Mouse (Mus musculus) cerebellum, adult 9-10 months (tissue): ENCODE results near the gene Crebl2.

Experiments
- DNase-seq: peaks from one replicate; pipeline ENCODE4 v3.0.0; 2022

Crebl2 gene

GRCm38 (mm10) chr6:134876795-134877194 lies 46.8 kb downstream of the Crebl2 start:
- DNase-seq = no peak

- no peak for DNase-seq
These were observed 47.3 kb downstream of the Crebl2 start for GRCm38 (mm10) chr6:134877276-134877675.

GRCm38 (mm10) chr6:134877892-134878291 lies 47.9 kb downstream of the Crebl2 start:
- peak; percentile 85 for DNase-seq

DNA sequence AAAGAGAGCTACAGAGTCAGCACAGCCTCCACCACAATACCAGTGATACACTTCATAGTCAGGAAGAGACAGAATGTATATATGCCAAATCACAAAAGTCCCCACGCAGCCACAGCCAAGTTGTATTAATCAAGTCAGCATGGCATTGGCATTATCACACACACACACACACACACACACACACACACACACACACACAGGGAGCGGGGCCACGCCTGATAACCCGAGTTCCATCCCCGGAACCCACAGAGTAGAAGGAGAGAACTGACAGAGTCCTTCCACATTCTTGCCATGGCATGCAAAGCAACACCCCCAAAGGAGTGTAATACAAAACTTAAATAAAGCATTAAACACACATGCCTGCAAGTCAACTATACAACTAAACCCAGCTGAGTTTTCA lies 49.6 kb downstream of the Crebl2 start:
- DNase-seq = no peak

DNA sequence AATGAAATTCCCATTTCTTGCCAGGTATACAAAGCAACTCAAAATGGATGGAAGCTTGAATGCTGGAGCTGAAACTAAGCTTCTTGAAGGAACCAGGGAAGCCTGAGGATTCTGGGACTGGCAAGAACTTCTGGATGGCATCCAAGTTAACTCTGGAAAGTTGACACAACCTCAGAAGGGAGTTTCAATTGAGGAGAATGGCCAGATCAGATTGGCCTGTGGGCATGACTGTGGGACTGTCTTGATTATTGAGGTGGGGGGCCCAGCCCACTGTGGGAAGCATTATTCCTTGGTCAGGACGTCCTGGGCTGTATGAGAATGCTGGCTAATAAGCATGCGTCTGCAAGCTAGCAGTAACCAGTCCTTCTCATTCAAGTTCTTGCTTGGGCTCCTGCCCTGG lies 50.1 kb downstream of the Crebl2 start:
- no peak for DNase-seq

DNA sequence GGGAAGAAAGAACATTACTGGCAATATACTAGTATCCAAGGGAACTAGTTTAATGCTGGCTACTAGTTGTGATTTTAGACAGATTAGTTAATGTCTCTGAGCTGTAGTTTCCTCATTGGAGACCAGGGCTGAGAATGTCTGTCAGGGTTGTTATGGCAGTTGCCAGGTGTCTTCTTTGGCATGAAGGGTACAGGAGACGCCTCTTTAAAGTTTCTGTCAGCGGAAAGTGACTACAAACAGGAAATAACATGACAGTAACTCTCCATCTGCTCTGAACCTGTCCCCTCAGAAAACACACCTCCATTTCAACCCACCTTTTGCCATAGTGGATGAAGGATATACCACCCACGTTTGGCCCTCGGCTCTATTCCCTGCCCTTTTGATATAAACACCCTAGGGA lies 53.7 kb downstream of the Crebl2 start:
- no peak for DNase-seq

- DNase-seq = no peak
These were observed 55.6 kb downstream of the Crebl2 start for GRCm38 (mm10) chr6:134885515-134885914.

- no peak for DNase-seq
These were observed 56.5 kb downstream of the Crebl2 start for GRCm38 (mm10) chr6:134886475-134886874.

DNA sequence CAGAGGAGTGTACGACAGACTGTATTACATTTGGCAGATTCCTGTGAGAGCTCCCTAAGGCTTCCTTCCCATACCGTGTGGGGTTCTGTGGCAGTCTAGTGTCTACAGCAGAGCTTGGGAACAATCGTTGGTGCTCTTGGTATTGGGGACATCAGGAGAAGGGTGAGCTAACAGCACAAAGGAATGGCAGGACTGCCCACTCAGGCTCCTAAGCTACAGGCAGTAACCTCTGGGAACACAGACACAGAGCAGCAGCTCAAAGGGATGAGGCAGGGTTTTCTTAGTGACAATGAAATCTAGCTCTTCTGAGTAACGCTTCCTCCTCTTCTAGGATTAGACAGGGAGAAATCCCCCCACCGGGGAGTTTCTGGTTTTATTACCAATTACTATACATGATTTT lies 57.1 kb downstream of the Crebl2 start:
- peak; percentile 68 for DNase-seq

DNA sequence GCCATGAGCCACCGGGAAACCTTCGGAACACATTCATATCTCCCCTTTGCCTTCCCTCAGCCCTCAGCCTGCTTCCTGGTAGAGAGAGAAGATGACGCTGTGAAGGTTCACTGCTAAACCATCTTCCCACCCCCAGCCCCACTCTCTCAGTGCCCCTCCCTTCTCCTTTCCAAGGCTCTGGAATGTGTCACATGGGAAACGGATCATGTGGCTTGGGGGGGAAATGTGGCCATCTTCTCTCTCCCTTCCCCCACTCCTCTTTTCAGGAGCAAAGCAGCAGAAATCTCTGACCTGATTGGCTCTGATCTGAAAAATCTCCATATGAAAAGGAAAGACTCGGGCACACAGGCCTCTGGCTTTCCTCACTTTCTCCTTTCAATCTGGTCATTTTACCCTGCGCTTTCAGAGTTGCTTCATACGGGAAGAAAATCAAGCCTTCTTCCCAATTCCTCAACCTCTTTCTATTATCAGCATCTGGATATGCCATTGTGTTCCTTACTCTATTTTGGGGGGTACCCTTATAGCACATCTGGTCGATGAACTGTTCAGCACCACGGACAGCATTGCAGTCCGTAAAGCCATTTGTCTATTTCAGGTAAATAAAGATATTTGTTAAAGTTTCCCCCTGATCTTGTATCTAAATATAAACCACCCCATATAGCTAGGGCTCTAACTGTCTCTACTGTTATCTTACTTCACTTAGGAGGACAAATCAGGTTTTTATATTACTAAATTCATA lies 57.9 kb downstream of the Crebl2 start:
- DNase-seq = peak; percentile 95

DNA sequence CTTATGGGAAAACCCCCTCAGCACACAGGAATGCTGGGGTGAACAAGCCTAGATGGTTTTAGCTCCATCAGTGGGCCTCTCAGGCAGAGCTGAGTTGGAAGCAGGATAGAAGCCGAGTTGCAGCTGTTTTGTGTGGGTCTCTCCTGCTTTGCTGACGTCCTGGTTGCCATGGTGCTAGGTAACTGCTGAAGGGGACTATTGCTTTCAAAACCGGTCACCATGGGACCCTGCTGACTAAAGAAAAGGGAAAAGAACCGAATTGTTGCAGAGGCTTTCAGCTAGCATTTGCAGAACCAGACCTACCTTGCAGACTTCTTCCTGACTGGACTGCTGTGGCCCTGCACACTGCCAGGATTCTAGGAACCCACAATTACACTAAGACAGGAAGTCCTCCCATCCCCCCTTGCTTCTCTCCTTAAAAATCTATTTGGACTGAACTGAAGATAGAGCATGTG lies 58.6 kb downstream of the Crebl2 start:
- peak; percentile 59 for DNase-seq

DNA sequence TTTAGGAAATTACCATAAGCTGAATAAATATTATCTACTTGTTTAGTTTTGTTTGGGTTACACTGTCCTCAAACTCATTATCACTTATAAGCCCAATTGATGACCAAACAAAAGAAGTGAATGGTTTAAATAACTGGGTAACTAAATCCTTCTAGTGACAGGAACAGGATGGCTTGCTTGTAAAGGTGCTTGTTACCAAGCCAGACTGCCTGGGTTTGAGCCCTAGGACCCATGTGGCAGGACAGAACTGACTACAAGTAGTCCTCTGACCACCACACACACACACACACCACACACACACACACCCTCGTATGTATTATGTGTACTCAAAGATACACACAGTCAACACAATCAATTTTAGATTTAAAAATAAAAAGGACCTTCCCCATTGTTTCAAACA lies 59.8 kb downstream of the Crebl2 start:
- DNase-seq = peak; percentile 18

DNA sequence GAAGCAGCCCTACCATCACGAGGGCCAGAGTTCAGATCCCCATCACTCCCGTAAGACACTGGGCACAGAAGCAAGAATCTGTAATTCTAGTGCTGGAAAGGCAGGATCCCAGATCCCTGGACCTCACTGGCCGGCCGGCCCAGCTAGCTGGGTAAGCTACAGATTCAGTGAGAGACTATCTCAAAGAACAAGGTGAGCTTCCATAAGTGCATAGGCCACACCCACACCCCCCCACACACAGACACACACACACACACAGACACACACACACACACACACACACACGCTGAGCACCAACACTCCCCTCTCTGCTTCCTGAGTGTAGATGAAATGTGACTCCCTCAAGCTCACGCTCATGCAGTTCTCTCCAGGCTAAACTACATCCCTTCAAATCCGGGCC lies 60.5 kb downstream of the Crebl2 start:
- peak; percentile 17 for DNase-seq

DNA sequence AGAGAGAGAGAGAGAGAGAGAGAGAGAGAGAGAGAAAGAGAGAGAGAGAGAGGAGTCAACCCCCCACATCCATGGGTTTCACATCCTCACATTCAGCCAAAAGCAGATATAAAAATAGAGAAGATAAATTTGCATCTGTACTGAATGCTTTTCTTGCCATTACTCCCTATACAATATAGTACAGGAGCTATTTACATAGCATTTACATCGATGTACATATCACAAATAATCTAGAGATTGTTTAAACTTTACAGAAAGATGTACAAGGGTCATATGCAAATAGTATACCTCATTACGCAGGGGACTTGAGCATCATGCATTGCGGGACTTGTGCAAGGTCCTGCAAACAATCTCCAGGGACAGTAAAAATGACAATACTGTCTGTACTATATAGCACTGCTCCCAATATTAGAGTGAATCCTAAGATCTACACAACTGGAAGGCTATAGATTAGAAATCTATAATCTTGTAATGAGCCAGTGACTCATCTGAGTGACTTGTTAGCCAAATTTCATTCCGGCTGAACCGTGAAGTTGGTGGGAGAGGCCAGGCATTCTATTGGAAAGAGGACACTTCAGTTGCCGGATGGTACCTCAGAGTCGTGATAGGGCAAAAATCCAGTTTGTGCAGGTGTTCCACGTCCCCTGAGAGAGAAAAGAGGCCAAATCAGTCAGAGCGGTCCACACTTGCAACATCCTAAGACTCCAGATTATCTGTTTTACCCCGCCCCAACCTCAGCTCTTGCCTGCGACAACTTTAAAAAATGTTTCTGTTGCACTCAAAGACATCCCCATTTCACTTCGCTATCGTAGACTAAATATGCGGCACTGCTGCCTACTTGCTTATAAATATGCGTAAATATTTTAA lies 66.8 kb downstream of the Crebl2 start:
- peak; percentile 58 for DNase-seq

DNA sequence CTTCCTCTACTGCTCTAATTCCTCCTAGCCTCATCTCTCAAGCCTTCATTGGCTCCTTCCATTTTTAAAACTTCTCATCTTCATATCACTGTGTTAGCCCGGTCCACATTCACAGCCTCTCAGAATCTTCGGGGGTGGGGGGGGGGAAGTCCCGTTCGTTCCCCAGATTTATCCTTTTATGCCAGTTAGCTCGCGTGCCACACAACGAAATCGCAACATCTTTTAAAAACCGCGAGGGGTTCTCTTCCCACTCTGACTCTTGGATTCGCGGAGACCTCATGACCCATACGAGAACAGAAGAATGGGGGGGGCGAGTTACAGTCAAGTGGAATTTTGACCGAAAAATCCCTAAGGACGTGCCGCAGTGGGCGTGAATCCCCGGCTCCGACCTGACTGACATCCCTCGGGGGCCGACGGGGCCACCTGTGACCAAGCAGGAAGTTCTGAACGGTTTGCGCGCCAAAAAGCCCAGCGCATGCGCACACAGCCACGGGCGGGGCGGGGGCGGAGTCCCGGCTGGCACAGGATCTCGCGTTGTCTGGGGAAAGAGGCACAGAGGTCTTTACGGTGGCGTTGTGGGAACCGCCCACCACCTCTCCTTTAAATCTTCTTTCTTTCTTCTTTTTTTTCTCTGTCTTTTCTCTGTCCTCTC lies 67.6 kb downstream of the Crebl2 start:
- DNase-seq = peak; percentile 98

DNA sequence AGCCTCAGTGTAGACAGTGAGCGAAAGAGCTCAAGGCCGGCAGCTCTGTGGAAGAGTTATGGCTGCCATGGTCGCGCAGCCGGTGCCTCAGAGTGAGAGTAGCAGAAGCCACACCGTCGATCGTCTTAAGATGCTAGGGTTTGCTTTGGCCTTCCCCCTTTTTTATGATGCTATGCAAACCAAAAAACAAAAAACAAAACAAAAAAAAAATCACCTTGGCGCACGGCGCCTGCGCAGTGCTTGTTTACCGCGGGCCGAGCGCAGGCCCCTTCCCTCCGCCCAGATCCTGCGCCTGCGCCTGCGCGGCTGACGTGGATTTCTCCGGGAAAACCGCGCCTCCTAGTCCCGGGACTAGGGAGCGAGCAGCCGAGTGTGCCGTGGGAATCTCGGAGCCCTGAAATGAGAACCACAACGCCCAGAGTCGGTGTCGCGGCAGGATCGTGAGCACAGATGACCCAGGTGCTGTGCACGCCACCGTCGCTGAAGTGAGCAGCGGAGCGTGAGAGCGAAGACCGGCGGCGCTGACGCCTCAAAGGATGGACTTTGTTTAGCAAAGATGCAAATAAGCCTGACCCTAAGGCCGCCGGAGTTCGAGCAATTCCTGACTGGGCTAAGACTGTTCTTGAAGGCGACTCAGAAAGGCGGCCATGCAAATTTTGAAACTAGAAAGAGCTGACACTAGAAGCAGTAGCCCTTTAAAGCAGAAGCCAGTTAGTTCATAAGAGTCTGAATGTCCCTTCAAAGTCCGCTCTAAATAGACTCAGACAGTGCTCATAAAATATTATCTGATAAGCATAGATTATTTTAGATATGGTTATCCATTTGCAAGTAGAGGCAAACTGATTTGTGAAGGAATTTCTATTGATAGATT lies 68.4 kb downstream of the Crebl2 start, which contains the start of gene Gpr19:
Gpr19 (minus strand) TSS at position 484 of the 871 bp plus-strand sequence.
- peak; percentile 91 for DNase-seq

GRCm38 (mm10) chr6:134903368-134903767 lies 73.4 kb downstream of the Crebl2 start:
- DNase-seq = no peak

- no peak for DNase-seq
These were observed 74.2 kb downstream of the Crebl2 start for GRCm38 (mm10) chr6:134903891-134904884.

- DNase-seq = no peak
These were observed 75.9 kb downstream of the Crebl2 start for GRCm38 (mm10) chr6:134905811-134906210.
